Mouse (Mus musculus) midbrain, embryonic 10.5 days (tissue): ENCODE measurements around the gene Sept6. TPM values are rescaled to one million over a fixed set of nuclear protein-coding genes. Genes with fewer than 3 reads are reported as not detected.

Experiments used
- DNase-seq: peaks from one replicate; pipeline ENCODE4 v3.0.0-alpha.2; 2017; ENCODE audit warnings: low spot score
- H3K27ac ChIP-seq: fragments of 300-500 bp; sonication (generic); replicated peaks from 2 replicates; pipeline ENCODE4 v1.5.1; 2016; ENCODE audit warnings: mild to moderate bottlenecking
- H3K27me3 ChIP-seq: fragments of 300-500 bp; sonication (generic); 2 replicates; pipeline ENCODE4 v1.6.1; 2016; ENCODE audit warnings: low read depth, mild to moderate bottlenecking; ENCODE audit not compliant: poor library complexity, severe bottlenecking
- H3K36me3 ChIP-seq: fragments of 300-500 bp; sonication (generic); 2 replicates; pipeline ENCODE4 v1.6.1; 2016; ENCODE audit warnings: mild to moderate bottlenecking, moderate library complexity
- H3K4me1 ChIP-seq: fragments of 300-500 bp; sonication (generic); 2 replicates; pipeline ENCODE4 v1.6.1; 2016
- H3K4me3 ChIP-seq: fragments of 300-500 bp; sonication (generic); 2 replicates; pipeline ENCODE4 v1.5.1; 2016; ENCODE audit warnings: mild to moderate bottlenecking, moderate library complexity
- H3K9me3 ChIP-seq: fragments of 300-500 bp; sonication (generic); replicated peaks from 2 replicates; pipeline ENCODE4 v1.6.1; 2016; ENCODE audit warnings: mild to moderate bottlenecking
- WGBS: fragments of 180-500 bp; shearing (Covaris S2); methylation state at CpG from one replicate; pipeline ENCODE4 v1.1.7; 2016; 5-methylcytosine and 5-hydroxymethylcytosine counted together
- polyA plus RNA-seq: library from polyadenylated mRNA; unstranded; fragments of >200 nt; fragmentation: Nextera tagmentation; extraction: Ambion mirVana; gene quantifications from 2 replicates; pipeline ENCODE4 v1.2.1, GENCODE M21; 2016

Sept6 gene
- 32.3 and 39.8 TPM in 2 replicates for polyA plus RNA-seq

GRCm38 (mm10) chrX:36991694-36992093, at the start of gene Sept6:
Sept6 (minus strand) TSS chrX:36991794.
- H3K27ac ChIP-seq: no peak within 1 kb of the TSS
- 89% methylated on average over 2 of the region's 2 CpGs for WGBS
- peaks cover 6% of the 10 kb centered on the region; the same call in 1 of the 2 replicates for H3K27me3 ChIP-seq
- H3K36me3 ChIP-seq: no peaks in the 10 kb centered on the region
- H3K9me3 ChIP-seq: no peaks in the 10 kb centered on the region; the same call in 1 of the 2 replicates
- peaks cover 12% of the 10 kb centered on the region; the same call in 1 of the 2 replicates for H3K4me1 ChIP-seq
- no peak for DNase-seq
- no peak within 1 kb of the TSS for H3K4me3 ChIP-seq

- Histone ChIP-seq H3K4me1 (no peaks in the 10 kb centered on the region), H3K27me3 (no peaks in the 10 kb centered on the region), H3K4me3 (no peak overlapping the region), H3K36me3 (no peaks in the 10 kb centered on the region), H3K9me3 (no peaks in the 10 kb centered on the region), H3K27ac (no peak overlapping the region)
- WGBS: 64% methylated on average over 3 of the region's 3 CpGs
- no peak for DNase-seq
These were observed 36.8 kb upstream of the Sept6 start for GRCm38 (mm10) chrX:37028378-37028777.

- H3K27me3 ChIP-seq: no peaks in the 10 kb centered on the region
- WGBS: 83% methylated on average over 10 of the region's 10 CpGs
- H3K36me3 ChIP-seq: no peaks in the 10 kb centered on the region
- no peaks in the 10 kb centered on the region for H3K9me3 ChIP-seq
- no peaks in the 10 kb centered on the region for H3K4me1 ChIP-seq
- no peak overlapping the region for H3K27ac ChIP-seq
- no peak for DNase-seq
- no peak overlapping the region for H3K4me3 ChIP-seq
These were observed 32.2 kb upstream of the Sept6 start for GRCm38 (mm10) chrX:37023652-37024309.

GRCm38 (mm10) chrX:37022690-37023089, 31.1 kb upstream of the Sept6 start:
- no peaks in the 10 kb centered on the region for H3K27me3 ChIP-seq
- DNase-seq: peak; percentile 48
- no peaks in the 10 kb centered on the region for H3K36me3 ChIP-seq
- 14% methylated on average over 3 of the region's 3 CpGs for WGBS
- H3K4me1 ChIP-seq: no peaks in the 10 kb centered on the region
- no peaks in the 10 kb centered on the region for H3K9me3 ChIP-seq
- H3K27ac ChIP-seq: no peak overlapping the region
- no peak overlapping the region for H3K4me3 ChIP-seq

GRCm38 (mm10) chrX:37019045-37019444, 27.5 kb upstream of the Sept6 start:
- H3K9me3 ChIP-seq: no peaks in the 10 kb centered on the region

GRCm38 (mm10) chrX:37018150-37018654, 26.6 kb upstream of the Sept6 start:
- H3K36me3 ChIP-seq: no peaks in the 10 kb centered on the region
- no peaks in the 10 kb centered on the region for H3K4me1 ChIP-seq
- DNase-seq: no peak
- H3K27ac ChIP-seq: no peak overlapping the region
- WGBS: 92% methylated on average over 9 of the region's 9 CpGs
- no peaks in the 10 kb centered on the region for H3K27me3 ChIP-seq
- H3K4me3 ChIP-seq: no peak overlapping the region
- H3K9me3 ChIP-seq: no peaks in the 10 kb centered on the region

More at GRCm38 (mm10) chrX:37019045-37019444, 27.5 kb upstream of the Sept6 start:
- 62% methylated on average over 3 of the region's 3 CpGs for WGBS
- H3K27ac ChIP-seq: no peak overlapping the region
- H3K36me3 ChIP-seq: no peaks in the 10 kb centered on the region
- no peaks in the 10 kb centered on the region for H3K4me1 ChIP-seq
- H3K27me3 ChIP-seq: no peaks in the 10 kb centered on the region
- DNase-seq: no peak
- no peak overlapping the region for H3K4me3 ChIP-seq

GRCm38 (mm10) chrX:37013870-37014269, 22.3 kb upstream of the Sept6 start:
- no peaks in the 10 kb centered on the region for H3K27me3 ChIP-seq
- H3K9me3 ChIP-seq: no peaks in the 10 kb centered on the region
- 81% methylated on average over 4 of the region's 5 CpGs for WGBS
- no peak overlapping the region for H3K27ac ChIP-seq
- H3K4me3 ChIP-seq: no peak overlapping the region
- H3K36me3 ChIP-seq: no peaks in the 10 kb centered on the region
- H3K4me1 ChIP-seq: no peaks in the 10 kb centered on the region
- no peak for DNase-seq

GRCm38 (mm10) chrX:36991039-36991438, 555 bp downstream of the Sept6 start:
- Histone ChIP-seq H3K4me3 (no peak overlapping the region), H3K27ac (no peak overlapping the region), H3K9me3 (no peaks in the 10 kb centered on the region; the same call in 1 of the 2 replicates), H3K27me3 (peaks cover 6% of the 10 kb centered on the region; the same call in 1 of the 2 replicates), H3K36me3 (no peaks in the 10 kb centered on the region), H3K4me1 (peaks cover 12% of the 10 kb centered on the region; the same call in 1 of the 2 replicates)
- WGBS: 84% methylated on average over 4 of the region's 4 CpGs
- DNase-seq: no peak

- no peak for DNase-seq
These were observed 1.7 kb downstream of the Sept6 start for GRCm38 (mm10) chrX:36989752-36990404.

GRCm38 (mm10) chrX:36989234-36989751, 2.3 kb downstream of the Sept6 start:
- Histone ChIP-seq H3K36me3 (no peaks in the 10 kb centered on the region), H3K27me3 (peaks cover 6% of the 10 kb centered on the region; the same call in 1 of the 2 replicates), H3K9me3 (no peaks in the 10 kb centered on the region; the same call in 1 of the 2 replicates), H3K4me1 (peaks cover 12% of the 10 kb centered on the region; the same call in 1 of the 2 replicates), H3K27ac (peak overlapping the region; percentile 87), H3K4me3 (peak overlapping the region; percentile 68)
- DNase-seq: peak; percentile 69
- 21% methylated on average over 26 of the region's 29 CpGs for WGBS

More at GRCm38 (mm10) chrX:36989752-36990404, 1.7 kb downstream of the Sept6 start:
- 19% methylated on average over 7 of the region's 11 CpGs for WGBS
- no peaks in the 10 kb centered on the region for H3K36me3 ChIP-seq
- peak overlapping the region; percentile 68 for H3K4me3 ChIP-seq
- peaks cover 6% of the 10 kb centered on the region; the same call in 1 of the 2 replicates for H3K27me3 ChIP-seq
- H3K9me3 ChIP-seq: no peaks in the 10 kb centered on the region; the same call in 1 of the 2 replicates
- peak overlapping the region; percentile 87 for H3K27ac ChIP-seq
- H3K4me1 ChIP-seq: peaks cover 12% of the 10 kb centered on the region; the same call in 1 of the 2 replicates

GRCm38 (mm10) chrX:36988754-36989153, 2.8 kb downstream of the Sept6 start:
- peaks cover 6% of the 10 kb centered on the region; the same call in 1 of the 2 replicates for H3K27me3 ChIP-seq
- H3K4me3 ChIP-seq: peak overlapping the region; percentile 68
- 15% methylated on average over 23 of the region's 23 CpGs for WGBS
- H3K36me3 ChIP-seq: no peaks in the 10 kb centered on the region
- DNase-seq: peak; percentile 51
- no peaks in the 10 kb centered on the region; the same call in 1 of the 2 replicates for H3K9me3 ChIP-seq
- H3K4me1 ChIP-seq: peaks cover 12% of the 10 kb centered on the region; the same call in 1 of the 2 replicates
- H3K27ac ChIP-seq: peak overlapping the region; percentile 87

- H3K4me1 ChIP-seq: peaks cover 12% of the 10 kb centered on the region; the same call in 1 of the 2 replicates
- no peaks in the 10 kb centered on the region for H3K36me3 ChIP-seq
- no peak for DNase-seq
- WGBS: 84% methylated on average over 4 of the region's 4 CpGs
- H3K9me3 ChIP-seq: no peaks in the 10 kb centered on the region; the same call in 1 of the 2 replicates
- peak overlapping the region; percentile 68 for H3K4me3 ChIP-seq
- no peak overlapping the region for H3K27ac ChIP-seq
- peaks cover 6% of the 10 kb centered on the region; the same call in 1 of the 2 replicates for H3K27me3 ChIP-seq
These were observed 3.7 kb downstream of the Sept6 start for GRCm38 (mm10) chrX:36987851-36988250.
